Mouse (Mus musculus): Measurements from ENCODE around the gene Kctd15.

Kctd15 gene

GRCm38 (mm10) chr7:34667874-34668273 is 11.3 kb upstream of the Kctd15 start:
- DNase-seq (ENCODE audit: low read depth, low spot score) = no peak

GRCm38 (mm10) chr7:34663145-34663544 is 6.6 kb upstream of the Kctd15 start:
- no peak for DNase-seq (ENCODE audit: low read depth, low spot score)

- DNase-seq (ENCODE audit: low read depth, low spot score) = no peak
These were observed 5.7 kb upstream of the Kctd15 start for GRCm38 (mm10) chr7:34662227-34662626.

- DNase-seq (ENCODE audit: low read depth, low spot score) = no peak
These were observed 3.0 kb upstream of the Kctd15 start for GRCm38 (mm10) chr7:34659386-34660085.

DNA sequence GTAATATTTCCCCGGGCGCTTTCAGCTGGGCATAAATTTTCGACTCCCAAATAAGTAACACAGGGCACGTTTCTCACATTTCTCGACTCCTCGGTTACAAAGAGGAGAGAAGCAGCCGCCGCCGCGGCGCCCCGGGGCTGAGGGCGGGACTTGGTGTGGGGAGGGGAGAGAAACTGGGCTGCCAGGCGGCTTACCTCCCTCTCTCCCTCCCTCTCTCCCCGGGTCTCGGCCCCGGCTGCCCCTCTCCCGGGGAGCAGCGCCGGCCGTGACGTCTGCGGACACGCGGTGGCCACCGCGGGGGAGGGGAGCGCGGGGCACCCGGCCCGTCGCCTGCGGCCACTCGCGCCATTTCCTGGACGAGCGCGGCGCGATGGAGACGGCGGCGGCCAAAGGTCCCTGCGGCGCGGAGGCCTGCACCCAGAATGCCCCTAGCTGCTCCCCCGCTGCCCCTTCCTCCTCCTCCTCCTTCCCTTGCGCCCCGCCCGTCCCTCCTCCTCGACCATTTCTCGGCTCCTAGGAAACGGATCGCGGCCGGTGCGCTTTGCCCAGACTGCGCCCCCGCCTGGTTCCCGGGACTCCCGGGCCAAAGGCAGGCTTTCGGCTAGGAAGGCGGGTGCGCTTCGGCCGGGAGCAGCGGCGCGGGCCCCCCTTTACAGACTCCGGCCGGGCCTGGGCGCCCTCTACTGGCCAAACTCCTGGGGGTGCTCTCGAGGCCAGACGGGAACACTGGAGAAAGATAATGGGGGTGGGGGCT is 1.3 kb downstream of the Kctd15 start:
- DNase-seq (ENCODE audit: low read depth, low spot score) = peak; percentile 35

GRCm38 (mm10) chr7:34654441-34655085 is 2.0 kb downstream of the Kctd15 start:
- DNase-seq (ENCODE audit: low read depth, low spot score) = peak; percentile 12

GRCm38 (mm10) chr7:34653731-34654440 is 2.6 kb downstream of the Kctd15 start:
- no peak for DNase-seq (ENCODE audit: low read depth, low spot score)

DNA sequence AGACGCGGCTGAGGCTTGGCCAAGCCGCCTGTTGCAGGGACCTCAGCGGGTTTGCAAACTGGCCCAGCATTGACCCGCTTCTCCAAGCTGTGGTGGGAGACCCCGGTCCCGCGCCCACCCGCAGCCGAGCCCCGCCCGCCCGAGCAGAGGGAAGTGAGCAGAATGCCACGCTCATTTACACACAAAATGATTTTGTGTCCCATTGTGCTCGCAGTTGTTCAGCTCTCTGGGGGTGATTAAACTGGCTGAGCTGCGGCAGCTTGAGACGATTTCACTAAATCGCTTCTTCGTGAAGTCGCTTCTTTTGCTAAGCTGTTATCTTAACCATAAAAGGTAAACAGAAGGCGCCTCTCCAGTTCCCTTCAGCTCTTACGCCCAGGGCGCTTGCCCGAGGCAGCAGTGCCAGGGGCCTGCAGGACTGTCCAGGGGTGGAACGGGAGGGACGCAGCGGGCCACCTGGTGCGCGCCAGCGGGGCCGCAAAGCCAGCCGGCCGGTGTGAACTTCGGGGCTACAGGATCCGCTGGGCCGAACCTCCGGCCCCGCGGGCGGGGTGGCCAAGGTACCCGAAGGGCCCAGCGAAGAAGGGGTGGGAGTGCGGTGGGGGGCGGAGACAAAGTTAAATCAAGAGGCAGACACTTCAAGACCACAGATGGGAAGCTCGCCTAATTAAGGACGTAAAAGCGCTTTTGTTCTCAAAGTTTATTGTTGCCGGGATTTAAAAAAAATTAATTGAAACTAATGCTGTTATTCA is 3.6 kb downstream of the Kctd15 start:
- no peak for DNase-seq (ENCODE audit: low read depth, low spot score)

DNA sequence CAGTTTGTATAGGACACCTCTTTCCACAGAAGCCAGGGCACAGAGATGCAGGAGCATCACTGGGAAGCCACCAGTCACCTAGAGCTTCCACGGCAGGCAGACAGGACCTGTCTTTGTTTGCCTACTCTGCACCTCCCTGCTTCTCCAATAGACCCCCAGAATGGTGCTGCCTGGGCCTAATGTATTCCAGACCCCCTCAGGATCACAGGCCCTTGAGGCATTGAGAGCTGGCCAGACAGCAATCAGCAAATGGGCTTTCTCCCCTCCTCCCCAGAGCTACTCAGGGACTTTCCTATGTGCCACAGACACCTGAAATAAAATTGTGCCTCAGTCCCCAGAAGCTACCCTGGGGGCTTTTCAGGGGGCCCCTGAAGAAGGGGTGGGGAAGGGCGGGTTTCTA is 5.2 kb downstream of the Kctd15 start:
- no peak for DNase-seq (ENCODE audit: low read depth, low spot score)

DNA sequence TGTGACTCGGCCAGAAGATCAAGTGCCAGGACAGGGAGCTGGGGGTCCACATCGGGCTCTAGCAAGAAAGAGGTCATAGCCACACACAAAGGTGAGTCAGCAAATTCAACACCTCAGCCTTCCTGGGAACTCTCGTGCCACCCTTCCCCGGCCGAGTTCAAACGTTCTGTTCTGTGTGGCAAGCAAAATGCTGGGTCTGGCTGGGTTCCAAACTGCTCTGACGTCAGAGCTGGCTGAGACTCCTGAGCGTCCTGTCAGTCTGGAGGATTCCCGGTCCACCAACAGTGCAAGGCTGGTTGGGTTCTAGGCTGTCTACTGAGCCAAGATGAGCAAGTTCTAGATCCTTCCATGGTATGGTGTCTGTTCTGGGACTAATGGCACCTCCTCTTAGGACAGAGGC is 9.5 kb downstream of the Kctd15 start:
- DNase-seq (ENCODE audit: low read depth, low spot score) = no peak

DNA sequence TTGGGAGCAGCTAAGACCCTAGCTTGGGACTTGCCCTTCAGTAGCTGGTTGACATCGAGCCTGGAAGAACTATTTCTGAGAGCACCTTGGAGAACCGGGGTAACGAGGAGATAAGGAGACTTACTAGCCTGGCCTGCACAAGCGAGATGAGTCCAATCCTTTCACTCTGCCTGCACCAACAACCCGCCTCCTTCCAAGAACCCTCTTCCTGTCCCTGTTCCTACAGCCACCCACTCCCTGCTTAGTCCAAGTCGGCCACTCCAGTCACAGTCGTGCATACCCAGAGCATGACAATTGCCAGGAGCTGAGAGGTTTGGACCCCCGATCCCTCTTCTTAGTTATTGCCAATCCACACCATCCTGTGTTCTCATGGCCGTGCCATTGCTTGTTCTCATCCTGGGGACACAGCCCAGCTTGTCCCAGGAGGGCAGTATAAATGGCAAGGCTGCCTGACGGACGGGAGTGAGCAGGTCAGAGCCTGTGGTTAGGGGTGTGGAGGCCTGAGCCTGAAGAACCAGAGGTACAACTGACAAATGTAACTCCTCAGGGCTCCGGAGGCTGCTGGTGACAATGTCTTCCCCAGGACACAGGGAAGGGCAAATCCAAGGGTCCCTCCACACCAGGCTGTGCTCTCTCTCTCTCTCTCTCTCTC is 10.3 kb downstream of the Kctd15 start:
- no peak for DNase-seq (ENCODE audit: low read depth, low spot score)

- DNase-seq (ENCODE audit: low read depth, low spot score) = no peak
These were observed 10.9 kb downstream of the Kctd15 start for GRCm38 (mm10) chr7:34645623-34646022.

DNA sequence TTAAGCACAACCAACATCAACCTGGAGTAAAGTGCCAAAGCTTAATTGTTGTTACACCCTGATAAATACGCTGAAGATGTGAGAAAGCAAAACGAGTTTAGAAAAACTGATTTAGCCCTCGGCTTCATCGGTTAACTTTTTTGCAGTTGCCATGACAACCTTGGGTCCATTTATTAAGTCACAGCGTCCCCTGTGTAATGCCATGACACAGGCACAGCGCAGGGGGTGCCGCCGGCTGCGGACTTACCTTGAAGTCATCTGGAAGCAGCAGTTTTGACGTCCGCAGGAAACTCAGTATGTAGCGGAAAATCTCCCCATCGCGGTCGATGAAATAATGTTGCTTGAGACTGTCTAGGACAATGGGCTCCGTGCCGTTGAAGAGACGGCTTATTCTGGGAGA is 11.9 kb downstream of the Kctd15 start:
- no peak for DNase-seq (ENCODE audit: low read depth, low spot score)

- no peak for DNase-seq (ENCODE audit: low read depth, low spot score)
These were observed 13.2 kb downstream of the Kctd15 start for GRCm38 (mm10) chr7:34643329-34643728.

DNA sequence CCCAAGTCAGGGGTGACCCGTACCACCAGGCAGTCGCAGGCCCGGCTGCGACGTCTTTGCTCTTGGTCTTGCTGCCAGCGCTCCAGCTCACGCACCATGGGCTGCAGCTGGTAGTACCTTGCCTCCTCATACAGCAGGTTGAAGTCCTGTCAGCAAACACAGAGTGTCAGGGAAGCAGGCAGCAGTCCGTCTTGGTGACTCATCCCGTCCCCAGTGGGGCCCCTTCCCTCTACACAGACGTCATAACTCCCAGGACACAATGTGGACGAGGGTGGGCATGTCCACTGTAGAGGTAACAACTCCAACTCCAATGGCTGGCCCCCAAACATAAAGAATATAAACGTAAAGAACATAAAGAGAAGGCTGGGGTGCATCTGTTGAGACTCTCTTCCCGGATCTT is 14.6 kb downstream of the Kctd15 start:
- no peak for DNase-seq (ENCODE audit: low read depth, low spot score)

GRCm38 (mm10) chr7:34639798-34640197 is 16.7 kb downstream of the Kctd15 start:
- DNase-seq (ENCODE audit: low read depth, low spot score) = no peak

GRCm38 (mm10) chr7:34636661-34637060 is 19.9 kb downstream of the Kctd15 start:
- no peak for DNase-seq (ENCODE audit: low read depth, low spot score)

DNA sequence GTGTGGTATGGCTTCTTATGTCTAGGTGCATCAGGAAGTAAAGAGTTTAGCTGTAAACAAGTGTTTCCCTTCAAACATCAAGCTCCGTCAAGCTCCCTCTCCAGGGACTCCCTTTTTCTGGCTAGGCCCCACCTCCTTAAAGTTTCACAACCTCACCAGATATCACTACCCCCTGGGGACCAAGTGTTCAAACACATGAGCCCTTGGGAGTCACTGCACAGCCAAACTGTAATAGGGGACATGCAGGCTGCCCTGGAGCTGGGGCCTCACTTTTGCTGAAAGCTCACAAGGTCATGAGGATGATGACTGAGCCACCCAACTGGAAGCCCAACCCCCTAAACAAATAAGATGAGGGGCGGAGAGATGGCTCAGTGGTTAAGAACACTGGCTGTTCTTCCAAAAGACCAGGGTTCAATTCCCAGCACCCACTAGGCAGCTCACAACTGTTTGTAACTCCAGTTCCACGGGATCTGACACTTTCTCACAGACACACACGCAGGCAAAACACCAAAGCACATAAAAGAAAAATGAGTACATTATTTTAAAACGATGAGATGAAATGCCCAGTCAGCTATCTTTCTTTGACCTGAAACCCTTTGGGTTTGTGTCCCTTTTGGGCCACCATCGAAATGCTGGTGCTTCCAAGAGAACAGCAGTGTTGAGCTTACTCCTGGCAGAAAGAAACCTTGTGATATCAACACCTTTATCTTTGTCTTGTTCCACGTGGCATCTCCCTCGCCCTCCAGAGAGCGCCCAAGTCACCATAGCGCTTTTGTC is 23.4 kb downstream of the Kctd15 start:
- DNase-seq (ENCODE audit: low read depth, low spot score) = no peak

DNA sequence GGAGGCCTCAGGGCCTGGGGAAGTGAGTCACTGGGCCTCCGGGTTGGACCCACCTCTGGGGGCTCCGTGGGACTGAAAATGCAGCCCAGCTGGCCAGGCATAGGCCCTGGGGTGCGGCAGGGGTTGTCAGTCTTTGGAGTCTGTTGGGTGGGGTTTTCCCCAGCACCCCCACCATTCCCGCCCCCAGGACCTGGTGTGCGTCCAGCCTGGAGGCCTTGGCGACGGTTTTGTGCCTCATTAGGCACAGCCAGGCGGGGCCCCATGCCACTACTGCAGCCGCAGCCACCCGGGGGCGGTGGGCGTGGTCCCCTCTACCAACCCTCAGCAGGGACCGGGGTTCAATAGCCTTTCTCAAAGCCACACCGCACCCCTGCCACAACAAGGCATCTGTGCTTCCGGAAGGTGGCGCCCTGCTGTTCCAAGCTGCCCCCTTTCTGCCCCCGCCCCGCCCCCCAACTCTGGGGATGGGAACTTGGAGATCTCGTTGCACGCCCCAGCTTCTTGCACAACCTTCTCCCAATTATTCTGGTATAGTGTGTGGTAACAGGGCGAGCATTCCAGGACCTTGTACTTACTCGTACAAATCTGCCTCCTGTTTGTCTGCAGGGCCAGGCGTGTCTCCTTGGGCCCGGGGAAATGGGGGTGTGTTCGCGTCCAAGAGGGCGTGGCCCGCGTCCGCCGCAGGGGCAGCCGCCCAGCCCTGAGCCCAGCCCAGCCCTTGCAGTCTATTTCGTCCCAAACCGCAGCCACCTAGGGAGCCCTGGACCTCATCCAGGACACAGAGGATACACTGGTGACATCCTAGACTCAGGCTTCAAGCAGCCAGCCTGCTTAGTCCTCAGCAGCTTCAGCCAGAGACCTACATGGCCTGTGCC is 26.1 kb downstream of the Kctd15 start:
- peak; percentile 52 for DNase-seq (ENCODE audit: low read depth, low spot score)
